Mouse (Mus musculus): ENCODE data around the gene Tarbp1. TPM values are rescaled to one million over a fixed set of nuclear protein-coding genes. Genes with fewer than 3 reads are reported as not detected.
A peak's percentile ranks its signal among the peaks of the same experiment; 100 is the strongest.
"Not testable (repeated sequence)": the region's sequence is repeated elsewhere in the genome, so short reads cannot be mapped to it uniquely, and the experiment has no call there.

Tarbp1 gene
- polyA plus RNA-seq, 1 experiment from 2014 or later = 1.5 TPM

DNA sequence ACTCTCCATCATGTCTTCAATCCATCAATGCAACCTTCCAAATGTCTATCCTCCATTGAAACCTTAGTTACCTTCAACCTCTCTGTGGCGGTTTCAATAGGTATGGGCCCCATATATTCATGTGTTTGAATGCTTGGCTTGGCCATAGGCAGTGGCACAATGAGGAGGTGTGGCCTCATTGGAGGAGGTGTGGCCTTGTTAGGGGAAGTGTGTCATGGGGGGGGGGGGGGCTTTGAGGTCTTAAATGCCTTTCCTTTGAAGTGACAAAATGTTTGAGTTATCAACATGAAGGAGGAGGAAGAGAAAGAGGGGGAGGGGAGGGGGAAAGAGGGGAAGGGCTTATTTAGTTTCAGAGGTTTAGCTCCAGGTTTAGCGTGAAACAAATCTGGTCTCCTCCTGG is 5.5 kb upstream of the Tarbp1 start:
- WGBS = 64% methylated on average over 2 of the region's 2 CpGs

GRCm38 (mm10) chr8:126478714-126479113 is 3.8 kb upstream of the Tarbp1 start:
- Histone ChIP-seq H3K4me2 (no peak overlapping the region), H3K27me3 (peaks cover 21% of the 10 kb centered on the region), H3K9ac (no peak overlapping the region), H3K4me1 (replicated peaks) (peaks cover 12% of the 10 kb centered on the region), H3K27ac (no peak overlapping the region), H3K4me3 (no peak overlapping the region), H3K9me3 (no peaks in the 10 kb centered on the region), H3K36me3 (no peaks in the 10 kb centered on the region)
- ATAC-seq (ENCODE audit: low FRiP score) = no peak
- 72% methylated on average over 3 of the region's 3 CpGs for WGBS

More for the DNA sequence above, 5.5 kb upstream of the Tarbp1 start:
- no peak for ATAC-seq (ENCODE audit: low FRiP score)
- H3K4me1 ChIP-seq (replicated peaks) = peaks cover 4% of the 10 kb centered on the region; the same call in 1 of the 2 replicates
- no peak overlapping the region for H3K27ac ChIP-seq
- H3K27me3 ChIP-seq = peaks cover 27% of the 10 kb centered on the region
- no peaks in the 10 kb centered on the region for H3K9me3 ChIP-seq
- H3K4me2 ChIP-seq = no peak overlapping the region
- no peak overlapping the region for H3K9ac ChIP-seq
- no peaks in the 10 kb centered on the region for H3K36me3 ChIP-seq
- no peak overlapping the region for H3K4me3 ChIP-seq

DNA sequence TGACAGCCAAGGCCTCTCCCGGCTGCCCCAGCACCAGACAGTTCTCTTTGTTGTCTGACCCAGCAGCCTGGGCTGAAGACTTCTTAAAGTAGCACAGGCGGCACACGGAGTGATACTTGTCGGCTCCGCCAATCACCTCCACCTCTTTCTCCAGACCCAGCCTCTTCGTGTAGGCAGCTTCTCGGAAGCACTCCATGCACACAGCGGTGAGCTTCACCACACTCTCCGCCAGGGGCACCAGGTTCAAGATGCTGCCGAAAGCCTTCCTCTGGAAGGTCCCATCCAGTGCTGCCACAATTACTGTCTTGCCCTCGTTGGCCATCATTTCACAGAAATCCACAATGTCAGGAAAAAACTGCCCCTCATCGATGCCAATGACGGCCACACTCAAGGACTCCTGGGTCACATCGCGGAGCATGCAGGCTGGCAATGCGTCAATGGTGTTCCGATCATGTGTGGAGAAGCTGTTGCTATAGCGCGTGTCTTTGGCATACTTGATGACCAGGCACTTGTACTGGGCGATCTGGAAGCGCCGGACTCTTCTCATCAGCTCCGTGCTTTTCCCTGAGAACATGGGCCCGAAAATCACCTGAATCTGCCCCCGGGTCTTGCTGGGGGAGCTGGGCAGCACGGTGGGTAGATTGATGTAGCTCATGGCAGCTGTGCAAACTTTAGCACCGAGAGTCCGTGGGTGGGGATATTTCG is 1.4 kb upstream of the Tarbp1 start:
- not testable (repeated sequence) for H3K4me3 ChIP-seq; H3K9me3 ChIP-seq; H3K9ac ChIP-seq; H3K36me3 ChIP-seq; ATAC-seq (ENCODE audit: low FRiP score); H3K4me2 ChIP-seq; H3K27ac ChIP-seq
- peaks cover 23% of the 10 kb centered on the region for H3K4me1 ChIP-seq (replicated peaks)
- peaks cover 21% of the 10 kb centered on the region for H3K27me3 ChIP-seq
- WGBS = 50% methylated on average over 29 of the region's 29 CpGs

- not testable (repeated sequence) for H3K36me3 ChIP-seq; H3K27ac ChIP-seq; H3K9me3 ChIP-seq; H3K9ac ChIP-seq; H3K4me3 ChIP-seq; ATAC-seq (ENCODE audit: low FRiP score); H3K4me2 ChIP-seq
- H3K27me3 ChIP-seq = peaks cover 21% of the 10 kb centered on the region
- peaks cover 23% of the 10 kb centered on the region for H3K4me1 ChIP-seq (replicated peaks)
- 51% methylated on average over 8 of the region's 8 CpGs for WGBS
Measured at GRCm38 (mm10) chr8:126475738-126476137, 873 bp upstream of the Tarbp1 start.

DNA sequence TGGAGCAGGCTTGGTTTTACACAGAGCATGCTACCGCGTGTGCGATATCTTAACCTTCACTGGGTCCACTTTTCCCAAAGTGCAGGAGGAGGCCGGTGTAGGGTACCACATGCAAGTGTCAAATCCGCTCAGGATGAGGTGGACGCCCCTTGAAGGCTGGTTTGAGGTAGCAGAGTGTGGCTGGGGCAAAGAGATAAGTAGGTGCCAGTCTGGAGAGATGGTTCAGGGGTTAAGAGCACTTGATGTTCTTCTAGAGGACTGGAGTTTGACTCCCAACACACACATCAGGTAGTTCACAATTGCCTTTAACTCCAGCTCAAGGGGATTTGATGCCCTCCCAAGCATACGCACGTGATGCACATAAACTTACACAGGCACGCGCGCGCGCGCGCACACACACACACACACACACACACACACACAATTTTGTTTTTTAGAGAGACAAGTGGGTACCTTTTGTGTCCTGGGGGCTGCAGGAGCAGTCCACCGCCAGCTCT is 1.0 kb downstream of the Tarbp1 start:
- peaks cover 21% of the 10 kb centered on the region for H3K27me3 ChIP-seq
- peak overlapping the region; percentile 73 for H3K4me2 ChIP-seq
- ATAC-seq (ENCODE audit: low FRiP score) = peak; percentile 4; the same call in 1 of the 2 replicates
- peak overlapping the region; percentile 92; the same call in 1 of the 2 replicates for H3K27ac ChIP-seq
- 14% methylated on average over 16 of the region's 16 CpGs for whole genome bisulfite sequencing
- H3K36me3 ChIP-seq = peaks cover 20% of the 10 kb centered on the region
- no peaks in the 10 kb centered on the region for H3K9me3 ChIP-seq
- H3K9ac ChIP-seq = peak overlapping the region; percentile 84
- H3K4me3 ChIP-seq = peak overlapping the region; percentile 83
- H3K4me1 ChIP-seq (replicated peaks) = peaks cover 23% of the 10 kb centered on the region

DNA sequence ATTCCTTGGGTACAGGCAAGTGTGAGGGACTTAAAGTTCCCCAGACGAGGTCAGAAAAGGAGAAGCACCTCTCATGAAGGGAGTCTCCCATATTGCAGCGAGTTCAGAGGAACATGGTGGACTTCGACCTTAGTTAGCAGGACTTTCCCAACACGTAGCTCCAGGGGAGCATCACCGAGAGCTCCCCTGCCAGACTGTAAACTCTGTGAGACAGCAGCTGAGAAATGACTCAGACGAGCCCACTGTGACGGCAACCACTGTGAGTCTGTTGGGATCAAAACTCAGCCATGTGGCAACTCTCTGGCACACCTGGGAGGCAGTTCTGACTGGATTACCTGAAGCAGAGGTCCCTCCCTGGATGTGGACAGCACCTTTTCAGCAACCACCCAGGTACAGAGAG is 10.8 kb downstream of the Tarbp1 start:
- Histone ChIP-seq H3K4me2 (no peak overlapping the region), H3K9me3 (no peaks in the 10 kb centered on the region), H3K4me3 (no peak overlapping the region), H3K27ac (no peak overlapping the region), H3K27me3 (no peaks in the 10 kb centered on the region), H3K36me3 (peaks cover 64% of the 10 kb centered on the region), H3K4me1 (replicated peaks) (no peaks in the 10 kb centered on the region), H3K9ac (no peak overlapping the region)
- no peak for ATAC-seq (ENCODE audit: low FRiP score)
- WGBS = 89% methylated on average over 7 of the region's 7 CpGs

- no peaks in the 10 kb centered on the region for H3K9me3 ChIP-seq
- no peak overlapping the region for H3K4me3 ChIP-seq
- H3K4me1 ChIP-seq (replicated peaks) = no peaks in the 10 kb centered on the region
- H3K4me2 ChIP-seq = no peak overlapping the region
- ATAC-seq (ENCODE audit: low FRiP score) = no peak
- WGBS = 84% methylated on average over 7 of the region's 7 CpGs
- H3K9ac ChIP-seq = no peak overlapping the region
- H3K36me3 ChIP-seq = peaks cover 68% of the 10 kb centered on the region
- no peak overlapping the region for H3K27ac ChIP-seq
- no peaks in the 10 kb centered on the region for H3K27me3 ChIP-seq
Measured at GRCm38 (mm10) chr8:126461735-126462134, 13.1 kb downstream of the Tarbp1 start.

- Histone ChIP-seq H3K4me2 (no peak overlapping the region), H3K9me3 (no peaks in the 10 kb centered on the region), H3K36me3 (peaks cover 70% of the 10 kb centered on the region), H3K9ac (no peak overlapping the region), H3K4me3 (no peak overlapping the region), H3K27me3 (no peaks in the 10 kb centered on the region), H3K4me1 (replicated peaks) (no peaks in the 10 kb centered on the region), H3K27ac (no peak overlapping the region)
- no peak for ATAC-seq (ENCODE audit: low FRiP score)
- 54% methylated on average over 3 of the region's 3 CpGs for WGBS
Measured at GRCm38 (mm10) chr8:126460274-126460673, 14.6 kb downstream of the Tarbp1 start.

DNA sequence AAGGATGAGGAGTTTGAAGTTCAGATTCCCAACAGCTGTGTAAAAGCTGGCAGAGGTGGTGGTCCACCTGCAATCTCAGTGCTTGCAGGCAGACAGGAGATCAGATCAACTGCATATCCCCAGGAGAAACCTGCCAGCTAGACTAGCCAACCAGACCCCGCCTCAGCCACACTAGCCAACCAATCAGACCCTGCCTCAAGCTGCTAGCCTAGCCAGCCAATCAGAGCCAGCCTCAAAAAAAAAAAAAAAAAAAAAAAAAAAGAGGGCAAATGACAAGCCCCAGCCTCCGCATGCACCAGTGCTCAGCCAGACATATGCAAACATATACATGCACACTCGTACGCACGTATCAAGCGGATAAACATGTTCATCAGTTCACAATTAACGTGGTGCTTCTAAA is 19.5 kb downstream of the Tarbp1 start:
- H3K36me3 ChIP-seq = peaks cover 77% of the 10 kb centered on the region
- H3K9me3 ChIP-seq = no peaks in the 10 kb centered on the region
- 75% methylated on average over 7 of the region's 7 CpGs for WGBS
- no peak for ATAC-seq (ENCODE audit: low FRiP score)
- no peaks in the 10 kb centered on the region for H3K27me3 ChIP-seq
- H3K4me2 ChIP-seq = no peak overlapping the region
- H3K4me3 ChIP-seq = no peak overlapping the region
- no peaks in the 10 kb centered on the region for H3K4me1 ChIP-seq (replicated peaks)
- H3K9ac ChIP-seq = no peak overlapping the region
- H3K27ac ChIP-seq = no peak overlapping the region

DNA sequence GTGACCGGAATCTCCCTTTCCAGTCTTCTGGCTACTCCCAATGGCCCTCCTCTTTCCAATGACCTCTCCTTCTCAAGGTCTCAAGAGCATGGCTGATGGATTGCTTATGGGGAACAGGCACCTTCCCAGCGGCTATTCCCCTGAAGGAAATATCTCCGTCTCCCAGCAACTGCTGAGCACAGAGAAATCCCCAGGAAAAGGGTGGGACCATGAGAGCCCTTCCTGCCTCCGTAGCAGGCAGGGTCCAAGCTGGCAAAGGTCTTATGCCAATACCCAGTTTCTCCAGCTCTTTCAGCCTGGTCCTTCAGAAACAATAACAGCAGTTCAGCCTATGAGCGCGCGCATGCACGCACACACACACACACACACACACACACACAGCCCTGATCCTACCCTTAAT is 23.7 kb downstream of the Tarbp1 start:
- Histone ChIP-seq H3K4me3 (no peak overlapping the region), H3K9ac (no peak overlapping the region), H3K27ac (no peak overlapping the region), H3K4me1 (replicated peaks) (no peaks in the 10 kb centered on the region), H3K27me3 (no peaks in the 10 kb centered on the region), H3K4me2 (no peak overlapping the region), H3K9me3 (no peaks in the 10 kb centered on the region), H3K36me3 (peaks cover 85% of the 10 kb centered on the region)
- ATAC-seq (ENCODE audit: low FRiP score) = no peak
- WGBS = 93% methylated on average over 8 of the region's 8 CpGs

DNA sequence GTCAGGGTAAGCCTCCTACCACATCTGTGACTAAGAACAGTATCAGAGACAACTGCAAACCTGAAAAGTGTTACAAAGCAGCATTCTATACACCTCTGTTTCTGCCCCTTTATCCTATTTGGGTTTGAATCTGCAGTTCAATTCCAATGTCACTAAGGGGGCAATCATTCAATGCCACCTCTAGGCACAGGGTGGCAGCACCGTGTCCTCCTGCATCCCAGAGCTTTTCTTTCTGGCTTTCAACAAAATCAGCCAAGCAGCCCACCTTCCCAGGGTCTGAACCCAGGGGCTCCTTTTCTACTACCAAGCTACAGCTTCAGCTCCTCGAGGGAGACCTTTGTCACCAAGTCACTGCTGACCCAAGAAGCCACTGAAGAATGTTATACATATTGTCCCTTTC is 35.9 kb downstream of the Tarbp1 start:
- Histone ChIP-seq H3K9ac (no peak overlapping the region), H3K9me3 (no peaks in the 10 kb centered on the region), H3K4me3 (no peak overlapping the region), H3K4me2 (no peak overlapping the region), H3K27ac (no peak overlapping the region), H3K27me3 (no peaks in the 10 kb centered on the region), H3K36me3 (peaks cover 55% of the 10 kb centered on the region), H3K4me1 (replicated peaks) (no peaks in the 10 kb centered on the region)
- ATAC-seq (ENCODE audit: low FRiP score) = no peak
- WGBS = 58% methylated on average over 2 of the region's 2 CpGs

GRCm38 (mm10) chr8:126433827-126434226 is 41.0 kb downstream of the Tarbp1 start:
- H3K9ac ChIP-seq = no peak overlapping the region
- H3K4me3 ChIP-seq = no peak overlapping the region
- ATAC-seq (ENCODE audit: low FRiP score) = no peak
- H3K9me3 ChIP-seq = no peaks in the 10 kb centered on the region
- no peaks in the 10 kb centered on the region for H3K4me1 ChIP-seq (replicated peaks)
- peaks cover 76% of the 10 kb centered on the region for H3K36me3 ChIP-seq
- 85% methylated on average over 7 of the region's 7 CpGs for WGBS
- H3K27me3 ChIP-seq = no peaks in the 10 kb centered on the region
- no peak overlapping the region for H3K27ac ChIP-seq
- H3K4me2 ChIP-seq = no peak overlapping the region

GRCm38 (mm10) chr8:126429635-126430034 is 45.2 kb downstream of the Tarbp1 start:
- H3K4me1 ChIP-seq (replicated peaks) = no peaks in the 10 kb centered on the region
- ATAC-seq (ENCODE audit: low FRiP score) = no peak
- no peak overlapping the region for H3K27ac ChIP-seq
- no peak overlapping the region for H3K9ac ChIP-seq
- 93% methylated on average over 5 of the region's 5 CpGs for WGBS
- no peaks in the 10 kb centered on the region for H3K9me3 ChIP-seq
- peaks cover 76% of the 10 kb centered on the region for H3K36me3 ChIP-seq
- no peak overlapping the region for H3K4me2 ChIP-seq
- H3K27me3 ChIP-seq = no peaks in the 10 kb centered on the region
- H3K4me3 ChIP-seq = no peak overlapping the region
